Mouse (Mus musculus) cerebellum, adult 11-12 months (tissue): ENCODE measurements around the gene Gm45713.
"Not testable (repeated sequence)": the region's sequence is repeated elsewhere in the genome, so short reads cannot be mapped to it uniquely, and the experiment has no call there.

ENCODE experiments used
- DNase-seq: peaks from one replicate; pipeline ENCODE4 v3.0.0; 2022

Gene Gm45713

GRCm38 (mm10) chr7:45121966-45122365, 14.1 kb downstream of the Gm45713 start:
- peak; percentile 41 for DNase-seq

- peak; percentile 52 for DNase-seq
Measured at GRCm38 (mm10) chr7:45121404-45121803, 14.6 kb downstream of the Gm45713 start.

DNA sequence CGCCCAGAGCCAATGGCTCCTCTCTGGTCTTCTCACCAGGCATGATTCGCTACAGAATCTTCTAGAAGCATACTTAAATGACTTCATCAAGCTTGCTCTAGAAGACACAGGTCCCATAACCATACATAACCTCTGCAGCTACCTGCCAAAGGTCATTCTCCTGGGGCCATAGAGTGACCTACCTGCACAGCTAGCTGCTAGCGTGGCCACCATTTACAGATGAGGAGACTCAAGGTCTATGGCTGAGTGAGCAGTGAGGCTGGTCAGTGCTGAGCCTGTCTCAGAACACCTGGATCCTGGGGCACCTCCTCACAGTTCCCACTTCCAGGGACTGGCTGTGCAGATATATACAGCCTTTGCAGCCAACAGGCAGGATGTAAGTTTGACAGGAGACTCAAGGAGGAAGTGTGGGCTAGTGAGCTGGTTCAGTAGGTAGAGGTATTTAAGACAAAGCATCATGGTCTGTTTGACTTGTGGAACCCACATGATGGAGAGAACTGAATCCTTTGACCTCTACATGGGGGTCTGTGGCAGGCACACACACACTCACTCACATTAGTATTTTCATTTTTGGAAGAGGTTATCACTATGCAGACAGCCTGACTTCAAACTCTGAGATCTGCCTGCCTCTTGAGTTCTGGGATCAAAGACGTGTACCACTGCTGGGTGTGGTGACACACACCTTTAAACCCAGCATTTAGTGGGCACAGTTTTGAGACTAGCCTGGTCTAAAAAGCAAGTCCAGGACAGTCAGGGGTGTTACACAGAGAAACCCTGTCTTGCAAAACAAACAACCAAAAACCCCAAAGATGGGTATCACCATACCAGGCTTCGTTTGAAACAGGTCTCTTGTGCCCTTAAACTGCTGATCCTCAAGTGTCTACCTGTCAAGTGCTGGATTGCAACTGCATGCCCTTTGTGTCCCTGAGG, 16.0 kb downstream of the Gm45713 start:
- DNase-seq = no peak

- no peak for DNase-seq
Measured at GRCm38 (mm10) chr7:45118336-45118735, 17.7 kb downstream of the Gm45713 start.

- DNase-seq = no peak
Measured at GRCm38 (mm10) chr7:45117566-45117965, 18.5 kb downstream of the Gm45713 start.

DNA sequence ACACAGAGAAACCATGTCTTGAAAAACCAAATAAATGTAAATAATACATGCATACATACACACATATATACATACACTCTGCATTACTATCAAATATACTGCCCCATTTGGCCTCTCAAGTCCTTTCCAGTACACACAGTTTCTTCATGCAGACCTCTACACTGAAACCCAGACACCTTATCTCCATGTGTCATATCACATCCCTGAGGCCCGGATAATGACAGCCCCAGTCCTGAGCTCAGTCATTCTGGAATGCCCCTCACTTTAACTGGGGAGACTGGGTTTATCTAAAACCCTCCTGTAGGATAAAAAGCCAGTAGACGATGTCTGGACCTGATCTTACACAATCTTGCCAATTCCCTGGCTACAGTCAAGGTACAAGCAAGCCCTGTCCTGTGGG, 22.6 kb downstream of the Gm45713 start:
- no peak for DNase-seq

DNA sequence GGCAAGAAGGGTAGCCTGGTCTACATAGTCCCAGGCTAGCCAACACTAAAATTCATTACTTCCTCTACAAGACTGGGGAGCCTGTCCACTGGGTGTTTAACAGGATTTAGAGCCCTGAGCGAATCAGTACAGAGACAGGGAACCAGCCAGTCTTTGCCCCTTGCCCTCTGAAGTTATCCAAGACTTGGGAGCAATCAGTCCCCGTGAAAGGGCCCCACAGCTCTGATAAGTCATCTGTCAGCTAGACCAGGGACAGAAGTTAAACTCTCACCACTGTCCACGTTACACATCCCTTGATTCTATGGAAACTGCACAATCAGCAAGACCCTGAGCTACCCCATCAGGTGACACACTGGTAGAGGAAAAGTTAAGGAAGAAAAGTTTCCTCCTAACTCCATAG, 23.5 kb downstream of the Gm45713 start:
- no peak for DNase-seq

DNA sequence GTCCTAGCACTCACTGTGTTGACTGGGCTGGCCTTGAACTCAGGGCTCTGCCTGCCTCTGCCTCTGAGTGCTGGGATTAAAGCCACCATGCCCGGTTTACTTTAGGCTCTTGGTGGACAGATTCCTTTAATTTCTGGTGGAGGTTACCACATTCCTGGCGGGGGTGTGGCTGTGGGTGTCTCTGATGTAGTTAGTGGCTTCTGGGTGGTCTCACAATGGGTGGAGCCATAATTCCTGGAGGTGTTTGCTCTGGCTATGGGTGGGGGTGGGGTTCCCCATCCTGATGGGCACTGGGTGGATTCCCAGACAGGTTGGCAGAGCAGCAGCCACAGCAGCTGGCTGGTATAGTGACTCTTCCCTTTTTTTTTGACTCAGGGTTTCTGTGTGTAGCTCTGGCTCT, 24.1 kb downstream of the Gm45713 start:
- DNase-seq = no peak

DNA sequence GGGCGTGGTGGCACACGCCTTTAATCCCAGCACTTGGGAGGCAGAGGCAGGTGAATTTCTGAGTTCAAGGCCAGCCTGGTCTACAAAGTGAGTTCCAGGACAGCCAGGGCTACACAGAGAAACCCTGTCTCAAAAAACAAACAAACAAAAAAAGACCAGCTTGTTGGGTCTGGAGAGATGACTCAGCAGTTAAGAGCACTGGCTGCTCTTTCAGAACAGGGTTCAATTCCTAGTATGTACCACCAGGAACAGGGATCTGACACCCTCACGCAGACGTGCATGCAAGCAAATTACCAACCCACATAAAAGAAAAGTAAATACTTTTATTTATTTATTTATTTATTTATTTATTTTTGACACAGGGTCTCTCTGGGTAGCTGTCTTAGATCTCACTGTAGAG, 25.9 kb downstream of the Gm45713 start:
- not testable (repeated sequence) for DNase-seq

DNA sequence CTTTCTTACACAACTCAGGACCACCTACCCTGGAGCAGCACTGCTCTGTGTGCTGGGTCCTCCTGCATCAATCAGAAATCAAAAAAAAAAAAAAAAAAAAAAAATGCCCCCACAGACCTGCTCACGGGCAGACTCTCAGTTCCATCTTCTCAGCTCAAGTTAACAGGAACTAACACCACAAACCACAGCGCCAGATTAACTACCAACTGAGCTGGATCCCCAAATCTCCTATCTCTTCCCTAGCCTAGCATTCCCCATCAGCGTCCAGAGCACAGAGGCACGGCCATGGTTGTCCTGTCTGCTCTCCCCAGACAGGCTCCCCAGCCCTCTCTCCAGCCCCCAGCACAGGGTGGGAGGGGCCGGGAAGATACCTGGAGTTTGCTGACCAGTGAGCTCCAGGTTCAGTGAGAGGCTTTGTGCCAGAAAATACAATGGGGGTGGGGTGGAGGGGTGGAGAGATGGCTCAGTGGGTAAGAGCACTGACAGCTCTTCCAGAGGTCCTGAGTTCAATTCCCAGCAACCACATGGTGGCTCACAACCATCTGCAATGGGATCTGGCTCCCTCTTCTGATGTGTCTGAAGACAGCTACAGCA, 28.9 kb downstream of the Gm45713 start:
- DNase-seq = no peak

GRCm38 (mm10) chr7:45106441-45106840, 29.6 kb downstream of the Gm45713 start:
- no peak for DNase-seq

DNA sequence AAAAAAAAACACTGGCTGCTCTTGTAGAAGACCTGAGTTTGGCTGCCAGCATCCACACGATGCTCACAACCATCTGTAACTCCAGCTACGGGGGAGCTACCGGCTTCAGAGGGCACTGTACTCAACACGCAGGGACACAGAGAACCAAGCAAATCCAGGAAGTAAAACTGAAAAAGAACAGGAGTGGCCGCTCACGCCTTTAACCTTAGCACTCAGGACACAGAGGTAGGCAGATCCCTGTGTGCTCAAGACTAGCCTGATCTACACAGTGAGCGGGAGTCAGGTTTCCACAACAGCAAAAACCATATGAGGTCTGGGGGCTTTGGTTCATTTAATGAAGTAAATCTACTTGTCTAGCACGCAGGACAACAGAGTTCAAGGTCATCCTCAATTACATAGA, 30.5 kb downstream of the Gm45713 start:
- no peak for DNase-seq

DNA sequence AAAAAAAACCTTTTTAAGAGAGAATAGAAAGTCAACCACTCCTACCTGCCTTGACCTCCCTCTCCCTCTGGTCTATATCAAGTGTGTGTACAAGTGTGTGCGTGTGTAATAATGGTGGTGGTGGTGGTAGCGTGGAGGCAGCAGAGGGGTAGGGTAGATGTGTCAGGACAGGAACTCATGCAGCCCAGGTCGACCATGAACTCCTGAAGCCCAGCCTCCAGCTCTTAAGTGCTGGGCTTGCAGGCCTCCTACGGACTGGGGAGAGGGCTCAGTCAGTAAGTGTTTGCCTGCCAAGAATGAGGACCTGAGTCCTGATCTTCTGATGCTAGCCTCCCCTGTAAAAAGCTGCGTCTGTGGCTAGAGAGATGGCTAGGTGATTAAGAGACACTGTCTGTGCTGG, 31.1 kb downstream of the Gm45713 start:
- no peak for DNase-seq

DNA sequence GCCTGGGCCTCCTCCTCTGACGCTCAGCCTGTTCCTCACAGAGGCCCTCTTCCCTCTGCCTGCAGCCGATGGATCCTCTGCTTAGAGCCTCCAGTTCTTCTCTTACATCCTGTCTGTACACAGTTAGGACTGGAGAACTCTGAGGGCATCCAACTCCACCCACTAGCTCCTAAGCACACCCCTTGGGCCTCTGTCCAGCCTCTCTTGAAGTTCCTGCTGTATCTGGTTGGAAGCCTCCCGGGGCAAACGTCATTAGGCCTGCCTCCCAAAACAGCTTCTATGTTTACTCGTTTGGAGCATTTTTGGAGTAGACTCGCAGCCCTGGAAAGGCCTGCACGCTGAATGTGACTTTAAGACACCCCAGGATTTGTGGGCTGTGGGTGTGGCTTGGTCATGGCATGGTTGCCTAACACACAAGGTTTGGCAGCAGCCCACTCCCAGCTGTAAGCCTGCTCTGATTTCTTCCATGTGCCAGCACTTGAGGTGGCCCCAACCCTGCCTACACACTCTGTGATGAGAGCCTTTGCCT, 32.3 kb downstream of the Gm45713 start, which contains the start of gene Fcgrt:
Gene Fcgrt (minus strand): TSS at position 200 of the 529 bp plus-strand sequence.
- DNase-seq = peak; percentile 48

DNA sequence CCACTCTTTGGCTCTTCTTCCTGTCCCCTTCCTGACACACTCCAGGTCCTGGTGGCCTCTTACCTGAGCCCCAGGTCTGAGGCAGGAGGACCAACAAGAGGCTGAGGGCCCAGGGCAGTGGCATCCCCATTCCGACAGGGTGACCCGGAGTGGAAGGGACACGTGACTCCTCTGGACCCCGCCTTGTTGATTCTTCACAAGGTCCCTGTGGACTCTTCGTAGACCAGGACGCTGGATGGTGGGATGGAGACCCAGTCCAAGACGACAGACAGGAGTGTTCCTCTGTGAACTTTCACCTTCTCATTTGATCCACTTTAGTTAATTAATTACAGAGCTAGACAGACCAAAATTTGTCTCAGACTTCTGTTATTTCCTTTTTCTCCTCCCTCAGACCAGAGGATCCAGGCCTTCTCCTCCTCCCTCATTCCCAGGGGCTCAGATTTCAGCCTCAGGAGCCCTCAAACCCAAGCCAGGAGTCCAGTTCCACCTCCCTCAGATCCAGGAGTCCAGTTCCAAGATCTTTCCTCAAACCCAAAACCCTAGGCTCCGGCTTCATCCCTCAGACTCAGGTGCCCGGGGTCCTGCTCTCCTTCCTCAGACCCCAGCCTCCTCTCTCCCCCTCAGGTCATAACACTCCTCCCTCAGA, 33.0 kb downstream of the Gm45713 start:
- no peak for DNase-seq

DNA sequence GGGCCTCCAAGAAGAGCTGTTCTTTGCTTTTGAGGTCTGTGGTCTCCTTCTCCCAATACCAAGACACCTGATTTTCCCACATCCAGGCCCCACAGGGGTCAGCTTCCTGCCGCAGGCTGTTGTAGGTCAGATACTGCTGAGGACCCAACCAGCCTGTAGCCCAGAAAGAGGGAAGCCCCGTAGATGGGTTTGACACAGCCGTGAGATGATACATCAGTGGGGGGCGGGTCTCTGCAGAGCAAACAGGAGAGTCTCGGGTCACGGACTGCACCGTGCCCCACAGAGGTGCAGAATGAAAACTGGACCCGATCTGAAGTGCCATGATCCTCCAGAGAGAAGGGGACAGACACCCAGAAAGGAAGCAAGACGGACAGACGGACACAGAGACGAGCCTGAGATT, 33.6 kb downstream of the Gm45713 start:
- no peak for DNase-seq

DNA sequence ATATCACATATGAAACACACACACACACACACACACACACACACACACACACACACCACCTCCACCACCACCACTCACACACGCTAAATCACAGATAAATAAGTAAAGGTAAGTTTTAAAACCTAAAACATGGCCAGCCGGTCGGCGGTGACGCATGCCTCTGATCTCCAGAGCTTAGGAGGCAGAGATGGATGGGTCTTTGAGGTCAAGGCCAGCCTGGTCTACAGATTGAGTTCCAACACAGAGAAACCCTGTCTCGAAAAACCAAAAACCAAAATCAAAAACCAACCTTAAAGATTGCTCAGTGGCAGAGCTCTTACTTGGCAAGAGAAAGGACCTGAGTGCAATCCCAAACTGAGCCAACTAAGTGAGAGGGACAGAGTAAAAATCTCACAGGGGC, 36.0 kb downstream of the Gm45713 start:
- DNase-seq = no peak

DNA sequence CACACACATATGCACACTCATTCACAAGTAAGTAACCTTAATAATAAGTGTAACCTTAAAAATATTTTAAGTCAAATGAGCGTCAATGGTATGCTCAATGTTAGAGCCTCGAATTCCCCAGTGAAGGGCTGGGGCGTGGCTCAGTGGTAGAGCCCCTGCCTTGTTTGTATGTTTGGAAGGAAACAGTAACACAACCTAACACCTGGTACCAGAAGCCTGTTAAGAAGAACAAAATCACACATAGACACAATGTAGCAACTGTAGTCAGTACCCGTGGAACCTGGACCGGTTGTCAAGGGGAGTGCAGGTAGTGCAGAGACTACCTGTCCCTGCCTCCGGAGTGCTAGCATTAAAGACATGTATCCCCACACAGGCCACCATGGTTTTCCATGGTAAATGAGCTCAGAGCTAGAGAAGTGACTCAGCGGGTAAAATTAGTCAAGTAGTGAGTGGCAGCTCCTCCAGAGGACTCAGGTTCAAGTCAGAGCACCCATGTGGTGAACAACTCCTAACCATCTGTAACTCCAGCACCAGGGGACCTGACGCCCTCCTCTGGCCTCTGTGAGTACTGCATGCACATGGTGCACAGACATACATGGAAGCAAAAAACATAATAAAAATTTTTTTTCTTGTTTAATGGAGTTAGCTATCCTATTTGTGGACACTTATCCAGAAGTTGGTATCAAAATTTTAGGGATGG, 37.3 kb downstream of the Gm45713 start:
- no peak for DNase-seq

DNA sequence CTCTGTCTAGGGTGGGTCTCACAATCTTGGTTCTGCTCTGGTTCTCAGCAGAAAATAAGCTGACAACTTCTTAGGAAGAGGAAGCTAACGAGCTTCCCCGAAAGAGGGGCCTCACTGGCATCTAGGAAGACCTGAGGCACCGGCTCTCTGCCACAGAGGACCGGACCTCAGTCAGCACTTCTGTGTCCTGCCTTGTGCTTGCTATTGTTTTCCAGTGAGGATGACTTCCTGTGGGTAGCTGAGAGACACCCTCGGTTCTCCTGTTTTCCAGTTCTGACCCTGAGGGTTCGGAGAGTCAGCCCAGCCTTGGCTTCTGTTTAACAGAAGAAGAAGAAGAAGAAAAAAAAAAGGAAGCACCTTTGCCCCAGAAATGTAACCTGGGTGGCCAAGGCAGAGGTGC, 38.6 kb downstream of the Gm45713 start:
- no peak for DNase-seq

DNA sequence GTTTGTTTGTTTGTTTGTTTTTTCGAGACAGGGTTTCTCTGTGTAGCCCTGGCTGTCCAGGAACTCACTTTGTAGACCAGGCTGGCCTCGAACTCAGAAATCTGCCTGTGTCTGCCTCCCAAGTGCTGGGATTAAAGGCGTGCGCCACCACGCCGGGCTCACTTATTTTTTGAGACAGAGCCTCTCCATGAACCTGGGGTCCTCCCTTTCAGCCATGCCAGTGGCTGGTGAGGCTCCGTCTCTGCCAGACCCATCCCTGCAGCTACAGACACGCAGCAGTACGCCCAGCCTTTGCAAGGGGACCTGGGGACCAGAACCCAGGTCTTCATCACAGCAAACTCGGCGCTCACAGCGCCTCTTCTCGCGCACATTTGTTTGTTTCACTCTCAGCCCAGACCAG, 40.1 kb downstream of the Gm45713 start:
- DNase-seq = not testable (repeated sequence)

- no peak for DNase-seq
Measured at GRCm38 (mm10) chr7:45095367-45095766, 40.7 kb downstream of the Gm45713 start.

- no peak for DNase-seq
Measured at GRCm38 (mm10) chr7:45094121-45094520, 41.9 kb downstream of the Gm45713 start.

DNA sequence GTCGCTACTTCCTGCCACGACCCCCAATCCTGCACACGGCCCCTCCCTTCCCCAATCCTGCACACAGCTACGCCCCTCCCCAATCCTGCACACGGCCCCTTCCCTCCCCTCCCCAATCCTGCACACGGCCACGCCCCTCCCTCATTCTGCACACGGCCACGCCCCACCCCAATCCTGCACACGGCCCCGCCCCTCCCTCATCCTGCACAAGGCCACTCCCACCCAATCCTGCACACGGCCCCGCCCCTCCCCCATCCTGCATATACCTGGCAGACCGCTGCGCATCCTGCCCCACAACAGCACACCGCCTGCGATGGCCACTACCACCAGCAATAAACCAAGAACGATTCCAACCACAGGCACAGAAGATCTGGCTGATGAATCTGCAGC, 42.5 kb downstream of the Gm45713 start:
- no peak for DNase-seq
